Mouse (Mus musculus) gastrocnemius, postnatal 10 days (tissue): ENCODE measurements around the gene Dph1. TPM values are rescaled to one million over a fixed set of nuclear protein-coding genes. Genes with fewer than 3 reads are reported as not detected.
A peak's percentile ranks its signal among the peaks of the same experiment; 100 is the strongest.

Experiments
- DNase-seq: peaks from one replicate; pipeline ENCODE4 v3.0.0; 2021; ENCODE audit warnings: mixed read lengths
- total RNA-seq, 2 experiments: library from RNA; stranded (reverse); gene quantifications; 2 replicates each; pipeline ENCODE4 v1.2.3; 2021

The Dph1 gene
- total RNA-seq, 2 experiments from 2014 or later: 8.3 to 8.4 TPM

DNA sequence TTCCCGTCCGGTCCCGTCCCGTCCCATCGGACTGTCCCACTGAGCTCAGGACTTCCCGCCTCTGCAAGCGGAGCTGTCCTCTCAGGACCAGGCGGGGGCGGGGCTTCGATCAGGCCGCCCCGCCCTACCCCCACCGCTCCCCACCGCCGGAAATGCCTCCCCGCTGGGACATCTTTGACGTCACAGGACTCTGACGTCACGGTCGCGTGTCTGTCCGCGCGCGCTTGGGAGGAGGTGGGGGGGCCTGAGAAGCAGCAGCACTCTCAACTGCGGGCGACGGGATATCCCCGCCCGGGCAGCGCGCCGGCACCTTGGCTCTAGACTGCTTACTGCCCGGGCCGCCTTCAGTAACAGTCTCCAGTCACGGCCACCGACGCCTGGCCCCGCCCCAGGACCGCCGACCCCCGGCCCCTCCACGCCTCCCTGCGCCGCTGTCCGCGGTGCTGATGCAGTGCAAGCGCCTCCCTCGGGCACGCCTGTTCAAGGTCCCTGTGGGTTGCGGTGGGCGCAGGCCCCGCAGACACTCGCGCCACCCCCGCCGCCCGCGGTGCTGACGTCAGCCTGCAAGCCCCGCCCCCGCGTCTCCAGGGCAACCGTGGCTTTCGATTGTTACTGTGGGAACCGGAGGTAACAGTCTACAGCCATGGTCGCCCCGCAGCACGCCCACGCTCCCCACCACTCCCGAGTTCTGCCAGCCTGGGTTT lies 17.8 kb downstream of the Dph1 start:
- peak; percentile 78 for DNase-seq

DNA sequence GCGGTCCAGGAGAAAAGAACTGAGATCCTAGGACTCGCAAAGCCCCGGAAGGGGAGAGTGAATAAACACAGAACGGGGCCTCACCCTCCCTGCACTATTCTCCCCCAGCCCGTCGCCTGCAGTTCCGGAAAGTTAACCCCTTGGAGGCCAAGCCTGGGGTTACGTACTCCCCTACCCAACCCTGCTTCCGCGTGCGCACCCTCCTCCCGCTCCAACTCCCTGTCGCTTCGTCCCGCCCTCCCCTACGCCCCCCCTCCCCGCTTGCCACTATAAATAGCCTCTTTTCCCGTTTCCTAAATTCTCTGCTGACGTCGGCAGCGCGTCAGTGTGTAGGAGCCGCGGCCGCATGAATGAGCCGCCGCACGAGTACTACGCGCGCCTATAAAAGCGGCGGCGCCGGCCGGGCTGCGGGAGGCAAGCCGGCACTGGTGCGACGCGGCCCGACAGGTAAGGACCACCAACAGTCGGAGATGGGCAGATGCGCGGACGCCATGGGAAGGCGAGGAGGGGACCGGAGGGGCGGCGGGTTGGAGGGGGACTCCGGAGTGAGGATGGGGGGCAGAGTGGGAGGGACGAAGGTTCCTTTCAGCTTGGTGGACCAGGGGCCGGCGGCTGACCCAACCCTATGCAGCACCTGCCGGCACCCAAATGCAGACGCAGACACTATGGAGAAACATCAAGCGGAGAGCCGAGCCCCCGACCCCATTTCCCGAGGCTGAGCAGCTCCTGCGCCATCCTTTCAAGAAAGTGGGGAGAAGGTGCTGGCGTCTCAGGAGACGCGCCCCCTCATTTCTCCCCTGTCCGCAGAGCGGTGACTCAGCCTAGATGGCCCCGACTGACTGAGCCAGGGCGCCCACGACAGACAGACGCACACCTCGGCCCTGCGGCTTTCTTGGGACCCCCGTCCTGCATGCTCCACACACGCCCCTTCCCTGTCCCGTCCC lies 18.6 kb downstream of the Dph1 start:
- DNase-seq: peak; percentile 24

GRCm38 (mm10) chr11:75171186-75171865 lies 19.7 kb downstream of the Dph1 start:
- no peak for DNase-seq

GRCm38 (mm10) chr11:75170136-75170751 lies 20.8 kb downstream of the Dph1 start:
- DNase-seq: peak; percentile 94

DNA sequence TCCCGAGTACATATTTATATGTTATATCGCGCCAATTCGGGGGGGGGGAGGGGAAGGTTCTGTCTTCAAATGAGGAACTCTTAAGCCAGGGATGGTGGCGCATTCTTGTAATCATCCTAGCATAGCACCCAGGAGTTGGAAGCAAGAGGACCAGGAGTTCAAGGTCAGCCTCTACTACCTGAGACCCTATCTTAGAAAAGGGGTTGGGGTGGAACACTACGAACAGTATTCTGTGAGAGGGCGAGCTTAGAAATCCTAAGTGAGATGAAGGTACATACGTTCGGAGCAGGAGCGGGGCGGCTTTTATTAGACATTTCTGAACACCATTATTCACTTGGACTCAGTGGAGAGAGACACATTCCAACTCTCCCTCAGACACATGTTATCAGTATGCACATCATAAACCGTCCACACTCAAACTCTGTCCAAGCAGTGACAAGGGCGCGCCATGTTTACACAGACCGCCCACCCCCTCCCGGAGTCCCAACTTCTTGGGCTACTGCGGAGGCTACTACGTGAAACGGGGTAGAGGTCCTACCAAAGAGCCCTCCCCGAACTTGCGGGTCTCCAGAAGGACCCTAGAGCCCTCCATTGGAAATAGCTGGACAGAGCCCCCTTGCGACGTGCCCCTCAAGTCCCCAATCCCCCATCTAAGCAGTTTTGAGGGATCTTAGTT lies 21.5 kb downstream of the Dph1 start, which contains the start of gene Hic1:
Gene Hic1, minus strand, starts transcription at position 115 of the 676 bp plus-strand sequence.
- DNase-seq: no peak

DNA sequence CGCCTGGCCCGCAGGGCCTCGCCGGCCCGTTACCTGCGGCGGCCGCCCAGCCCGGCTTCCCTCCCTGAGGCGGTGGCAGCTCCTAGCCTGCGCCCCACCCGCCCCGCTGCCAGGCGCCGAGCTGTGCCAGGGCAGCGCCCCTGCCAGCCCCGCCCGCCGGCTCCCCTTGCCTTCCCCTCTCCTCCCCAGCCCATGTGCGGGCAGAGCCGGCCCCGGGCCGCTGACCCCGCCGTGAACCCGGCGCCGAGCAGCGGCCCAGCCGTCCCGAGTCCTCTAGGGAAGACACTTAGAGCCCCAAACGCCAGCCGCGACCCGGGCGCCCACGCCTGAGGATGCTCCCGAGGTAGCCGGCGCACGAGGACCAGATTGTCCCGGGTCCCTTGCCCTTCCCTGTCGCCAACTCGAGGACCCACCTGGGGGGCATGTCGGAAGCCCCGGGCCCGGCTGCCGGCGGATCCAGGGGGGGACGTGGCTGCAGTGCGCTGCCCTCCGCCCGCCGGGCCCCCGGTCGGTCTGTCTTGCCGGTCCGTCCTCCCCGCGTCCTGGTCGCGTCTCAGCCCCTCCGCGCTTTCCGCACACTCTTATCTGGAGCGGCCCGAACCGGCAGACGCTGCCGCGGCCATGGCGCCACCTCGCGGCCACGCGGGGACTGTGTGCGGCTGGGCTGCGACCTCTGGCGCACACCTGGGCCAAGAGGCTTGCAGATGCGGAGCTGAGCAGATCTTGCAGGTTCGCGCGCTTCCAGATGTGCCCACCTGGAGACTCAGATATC lies 22.3 kb downstream of the Dph1 start:
- peak; percentile 92 for DNase-seq

- peak; percentile 57 for DNase-seq
Measured at GRCm38 (mm10) chr11:75167643-75168589, 23.1 kb downstream of the Dph1 start.

GRCm38 (mm10) chr11:75166861-75167642 lies 24.0 kb downstream of the Dph1 start:
- DNase-seq: peak; percentile 50

DNA sequence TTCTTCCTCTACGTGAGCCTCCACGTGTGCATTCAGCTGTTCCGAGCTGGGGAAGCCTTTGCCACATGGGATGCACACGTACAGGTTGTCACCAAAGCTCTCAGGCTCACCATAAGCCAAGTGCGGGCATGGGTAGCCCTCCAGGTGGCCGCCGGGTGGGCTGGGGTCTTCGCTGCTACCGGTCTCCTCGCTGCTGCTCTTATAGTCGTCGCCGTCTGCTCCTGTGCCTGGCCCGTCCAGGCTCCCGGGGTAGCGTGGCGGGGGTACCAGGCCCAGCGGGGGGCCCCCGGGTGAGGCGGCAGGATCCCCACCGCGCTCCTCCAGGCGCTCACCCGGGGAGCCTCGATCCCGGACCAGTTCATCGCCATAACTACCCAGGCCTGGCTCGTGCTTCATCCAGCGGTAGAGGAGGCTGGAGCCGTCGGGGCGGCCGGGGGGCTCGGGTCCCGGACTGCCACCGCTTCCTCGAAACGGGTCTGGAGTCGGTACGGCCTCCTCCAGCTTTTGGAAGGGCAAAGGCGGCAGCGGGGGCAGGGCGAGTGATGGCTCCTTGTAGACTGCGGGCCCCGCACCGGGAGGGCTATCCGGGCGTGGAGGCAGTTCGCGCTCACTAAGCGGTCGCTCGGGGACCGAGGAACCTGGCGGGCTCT lies 24.7 kb downstream of the Dph1 start:
- DNase-seq: peak; percentile 45

DNA sequence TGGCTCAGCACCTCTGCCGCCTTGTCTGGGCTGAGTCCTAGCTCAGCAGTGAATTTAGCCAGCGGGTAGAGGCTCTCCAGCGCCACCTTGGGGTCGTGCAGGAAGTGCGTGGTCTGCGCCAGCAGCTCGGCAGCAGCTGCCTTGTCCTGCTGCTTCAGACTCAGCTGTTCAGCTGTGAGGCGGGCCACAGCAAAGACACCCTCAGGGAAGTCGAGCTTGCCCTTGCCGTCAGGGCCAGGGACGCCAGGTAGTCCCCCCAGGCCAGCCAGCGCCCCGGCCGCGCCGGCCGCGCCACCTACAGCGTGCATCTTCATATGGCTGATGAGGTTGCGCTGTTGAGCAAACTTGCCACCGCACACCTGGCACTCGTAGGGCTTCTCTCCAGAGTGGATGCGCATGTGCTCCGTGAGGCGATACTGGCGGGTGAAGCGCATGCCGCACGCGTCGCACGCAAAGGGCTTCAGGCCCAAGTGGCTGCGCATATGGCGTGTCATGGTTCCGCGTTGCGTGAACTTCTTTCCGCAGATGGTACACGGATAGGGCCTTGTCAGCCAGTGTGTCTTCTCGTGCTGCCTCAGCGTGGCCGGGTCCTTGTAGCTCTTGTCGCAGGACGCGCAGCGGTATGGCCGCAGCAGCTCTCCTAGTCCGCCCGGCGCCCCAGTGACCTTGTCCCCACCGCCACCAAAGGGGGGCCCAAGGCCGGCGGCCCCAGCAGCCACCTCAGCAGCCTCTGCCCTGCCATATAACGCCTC lies 25.4 kb downstream of the Dph1 start:
- peak; percentile 84 for DNase-seq

DNA sequence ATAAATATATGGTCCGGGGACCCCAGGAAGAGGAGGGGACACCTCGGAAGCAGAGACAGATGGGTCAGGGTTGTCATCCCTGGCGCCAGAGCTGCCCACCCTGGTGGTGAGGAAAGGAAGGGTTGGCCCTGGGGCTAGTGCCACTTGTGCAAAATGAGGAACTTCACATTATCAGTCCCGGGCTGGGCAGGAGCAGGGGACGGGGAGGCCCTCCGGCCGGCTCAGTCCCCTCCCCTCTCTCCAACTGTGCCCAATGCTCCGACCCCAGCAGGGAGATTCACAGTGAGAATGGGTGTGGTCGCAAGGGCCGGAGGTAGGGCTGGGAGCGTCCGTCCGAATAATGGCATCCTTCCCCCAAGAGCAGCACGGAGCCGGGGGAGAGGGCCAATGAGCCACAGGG lies 26.3 kb downstream of the Dph1 start:
- peak; percentile 26 for DNase-seq

GRCm38 (mm10) chr11:75164051-75164450 lies 27.0 kb downstream of the Dph1 start:
- peak; percentile 4 for DNase-seq

- peak; percentile 4 for DNase-seq
Measured at GRCm38 (mm10) chr11:75163379-75163778, 27.7 kb downstream of the Dph1 start.

GRCm38 (mm10) chr11:75162591-75163080 lies 28.4 kb downstream of the Dph1 start:
- DNase-seq: peak; percentile 17

DNA sequence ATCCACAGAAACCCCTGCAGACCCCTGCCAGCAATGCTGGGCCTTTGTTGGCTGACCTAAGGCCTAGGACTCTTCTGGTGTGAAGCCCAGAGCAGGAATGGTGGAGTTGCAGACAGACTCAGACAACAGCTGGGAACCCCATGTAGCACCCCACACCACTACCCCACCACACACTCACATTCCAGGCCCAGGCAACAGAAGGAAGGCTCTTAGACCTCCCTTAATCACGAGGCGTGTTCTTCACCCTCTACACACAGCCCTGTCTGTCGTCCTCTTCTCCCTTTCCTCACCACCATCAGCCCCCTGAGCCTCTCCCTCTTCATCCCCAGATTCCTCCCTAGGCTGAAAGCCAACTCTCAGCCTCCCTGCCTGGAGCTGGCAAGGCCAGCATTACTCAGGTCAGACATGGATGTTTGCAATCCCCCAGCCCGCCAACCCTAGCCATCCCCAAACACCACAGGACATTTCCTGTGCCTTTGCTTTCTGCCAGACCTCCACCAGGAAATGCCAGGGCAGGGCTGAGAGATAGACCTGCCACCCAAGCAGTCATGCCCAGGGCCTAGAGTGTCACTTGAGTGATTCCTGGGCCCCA lies 29.5 kb downstream of the Dph1 start:
- DNase-seq: peak; percentile 27

DNA sequence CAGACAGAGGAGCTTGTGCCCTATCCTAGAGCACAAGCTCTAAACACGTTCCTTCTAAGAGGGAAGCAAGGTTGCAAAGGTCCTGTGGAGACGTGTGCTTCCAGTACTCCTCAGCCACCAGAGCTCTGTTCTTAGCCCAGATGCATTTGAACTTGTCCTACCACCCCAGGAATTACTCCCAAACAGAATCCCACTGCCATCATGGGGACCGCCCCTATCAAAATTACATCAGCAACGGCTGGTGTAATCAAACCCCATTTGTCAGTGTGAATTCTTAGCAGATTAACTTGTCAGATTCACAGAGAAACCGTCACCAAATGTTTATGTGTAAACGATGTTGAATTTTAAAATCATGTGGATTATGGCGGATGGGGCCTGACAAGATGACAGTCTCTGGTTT lies 30.1 kb downstream of the Dph1 start:
- no peak for DNase-seq

- DNase-seq: peak; percentile 67
Measured at GRCm38 (mm10) chr11:75159564-75159963, 31.5 kb downstream of the Dph1 start.
